Mouse (Mus musculus): ENCODE data around the gene Rbl1. TPM values are rescaled to one million over a fixed set of nuclear protein-coding genes. Genes with fewer than 3 reads are reported as not detected.

Gene Rbl1
- total and polyA plus RNA-seq, 3 experiments = 14.9 to 27.4 (median 21.9) TPM

DNA sequence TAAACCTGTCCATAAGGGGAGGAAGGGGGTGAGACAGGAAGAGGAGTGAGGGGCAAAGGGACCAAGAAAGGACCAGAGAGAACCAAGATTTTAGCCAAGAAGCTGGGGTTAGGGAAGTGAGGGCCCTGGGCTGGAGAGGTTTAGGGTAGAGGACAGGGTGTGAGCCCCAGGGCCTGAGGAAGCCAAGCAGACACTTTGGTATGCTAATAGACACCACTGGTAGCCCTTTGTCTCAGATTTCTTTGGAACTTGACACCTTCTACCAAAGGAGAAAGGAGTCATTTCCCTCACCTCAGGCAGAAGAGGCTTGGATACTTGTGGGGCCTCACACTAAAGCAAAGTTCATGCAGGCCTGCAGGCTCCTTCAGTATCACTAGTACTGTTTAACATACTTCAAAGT, 43.8 kb upstream of the Rbl1 start:
- Histone ChIP-seq H3K9me3 (replicated peaks; ENCODE audit: low read length) (peaks cover 8% of the 10 kb centered on the region), H3K27me3 (replicated peaks) (peaks cover 8% of the 10 kb centered on the region), H3K79me2 (replicated peaks; ENCODE audit: control insufficient read depth, extremely low read depth, insufficient read depth, poor library complexity, severe bottlenecking) (no peaks in the 10 kb centered on the region), H3K4me2 (ENCODE audit: insufficient read depth, low read depth, poor library complexity, severe bottlenecking) (no peak overlapping the region), H3K4me3 (replicated peaks in 1 of 3; ENCODE audit: low read depth in 2 of 3, low read length in 2 of 3, poor library complexity in 1 of 3) (no peak overlapping the region), H3K36me3 (replicated peaks in 1 of 2; ENCODE audit: control insufficient read depth in 1 of 2, insufficient read depth in 1 of 2, low read length in 1 of 2) (no peaks in the 10 kb centered on the region), H3K27ac (ENCODE audit: insufficient read depth, low read depth) (no peak overlapping the region), H3K9ac (ENCODE audit: insufficient read depth, low read depth) (no peak overlapping the region), H3K4me1 (ENCODE audit: control insufficient read depth in 1 of 2, insufficient read depth in 2 of 2) (peaks cover 2 to 4% of the 10 kb centered on the region in 2 experiments; a peak in 1 of 4 replicates)
- in situ Hi-C loops (cut with MboI; ENCODE audit: low pct_ligation_motif_present, low pct_unique_long_range_greater_than_20kb, low sequenced_read_pairs) = no loop called here
- no peak for DNase-seq (ENCODE audit: extremely low read depth)
- dilution Hi-C loops (cut with MboI; ENCODE audit: extremely low pct_ligation_motif_present, extremely low pct_unique_long_range_greater_than_20kb, low sequenced_read_pairs) = no loop called here
- TF ChIP-seq TCF12 (IDR thresholded peaks at IDR 0.05; ENCODE audit: low read depth, low read length) = no peak

DNA sequence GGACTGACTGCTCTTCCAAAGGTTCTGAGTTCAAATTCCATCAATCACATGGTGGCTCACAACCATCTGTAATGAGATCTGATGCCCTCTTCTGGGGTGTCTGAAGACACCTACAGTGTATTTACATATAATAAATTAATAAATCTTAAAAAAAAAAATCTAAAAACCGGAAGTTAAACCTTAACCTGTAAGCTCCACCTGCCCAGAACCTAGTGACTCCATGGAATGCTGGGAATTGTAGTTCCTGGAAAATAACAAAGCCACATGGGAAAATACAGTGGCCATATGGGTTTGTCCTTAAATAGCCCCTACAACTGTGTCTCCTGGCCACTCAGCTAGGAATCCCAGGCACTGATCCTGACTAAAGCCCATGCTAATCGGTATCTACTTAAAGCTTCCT, 41.3 kb upstream of the Rbl1 start:
- no peaks in the 10 kb centered on the region for H3K36me3 ChIP-seq (replicated peaks in 1 of 2; ENCODE audit: control insufficient read depth in 1 of 2, insufficient read depth in 1 of 2, low read length in 1 of 2)
- dilution Hi-C loops (cut with MboI; ENCODE audit: extremely low pct_ligation_motif_present, extremely low pct_unique_long_range_greater_than_20kb, low sequenced_read_pairs) (no loop called here), in situ Hi-C loops (cut with MboI; ENCODE audit: low pct_ligation_motif_present, low pct_unique_long_range_greater_than_20kb, low sequenced_read_pairs) (no loop called here)
- no peak overlapping the region for H3K4me2 ChIP-seq (ENCODE audit: insufficient read depth, low read depth, poor library complexity, severe bottlenecking)
- no peak for TF ChIP-seq ZNF384 (IDR thresholded peaks at IDR 0.05; ENCODE audit: low read depth, low read length)
- peak; percentile 74 for TF ChIP-seq HCFC1 (IDR thresholded peaks at IDR 0.05; ENCODE audit: low read depth, low read length)
- H3K27me3 ChIP-seq (replicated peaks) = peaks cover 14% of the 10 kb centered on the region
- no peak overlapping the region for H3K27ac ChIP-seq (ENCODE audit: insufficient read depth, low read depth)
- no peak overlapping the region for H3K4me3 ChIP-seq (replicated peaks in 1 of 3; ENCODE audit: low read depth in 2 of 3, low read length in 2 of 3, poor library complexity in 1 of 3)
- peaks cover 9% of the 10 kb centered on the region for H3K9me3 ChIP-seq (replicated peaks; ENCODE audit: low read length)
- H3K4me1 ChIP-seq (ENCODE audit: control insufficient read depth in 1 of 2, insufficient read depth in 2 of 2) = peaks cover 2 to 4% of the 10 kb centered on the region in 2 experiments; a peak in 1 of 4 replicates
- no peak for DNase-seq (ENCODE audit: extremely low read depth)
- H3K9ac ChIP-seq (ENCODE audit: insufficient read depth, low read depth) = no peak overlapping the region
- H3K79me2 ChIP-seq (replicated peaks; ENCODE audit: control insufficient read depth, extremely low read depth, insufficient read depth, poor library complexity, severe bottlenecking) = no peaks in the 10 kb centered on the region

DNA sequence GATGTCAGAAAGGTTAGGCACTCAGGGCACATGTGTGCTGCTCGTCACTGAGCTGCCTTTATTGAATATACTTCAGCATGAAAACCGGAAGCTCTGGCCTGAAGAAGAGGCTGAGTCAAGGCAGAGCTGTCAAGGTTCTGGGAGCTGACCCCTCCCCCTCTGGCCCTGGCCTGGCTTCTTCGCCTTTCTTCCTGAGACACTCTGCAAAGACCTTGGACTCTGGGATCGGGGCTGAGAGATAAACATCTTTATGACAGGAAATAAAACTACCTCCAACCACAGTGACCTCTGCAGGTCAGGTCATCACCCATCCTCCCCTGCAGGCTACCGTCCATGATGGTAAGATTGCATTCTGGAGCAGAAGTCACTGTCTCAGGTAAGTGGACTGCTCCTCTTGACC, 40.7 kb upstream of the Rbl1 start:
- Histone ChIP-seq H3K4me1 (ENCODE audit: control insufficient read depth in 1 of 2, insufficient read depth in 2 of 2) (peaks cover 2 to 4% of the 10 kb centered on the region in 2 experiments; a peak in 1 of 4 replicates), H3K36me3 (replicated peaks in 1 of 2; ENCODE audit: control insufficient read depth in 1 of 2, insufficient read depth in 1 of 2, low read length in 1 of 2) (no peaks in the 10 kb centered on the region), H3K27ac (ENCODE audit: insufficient read depth, low read depth) (no peak overlapping the region), H3K4me3 (replicated peaks in 1 of 3; ENCODE audit: low read depth in 2 of 3, low read length in 2 of 3, poor library complexity in 1 of 3) (no peak overlapping the region), H3K27me3 (replicated peaks) (peaks cover 17% of the 10 kb centered on the region), H3K79me2 (replicated peaks; ENCODE audit: control insufficient read depth, extremely low read depth, insufficient read depth, poor library complexity, severe bottlenecking) (no peaks in the 10 kb centered on the region), H3K9me3 (replicated peaks; ENCODE audit: low read length) (peaks cover 9% of the 10 kb centered on the region), H3K9ac (ENCODE audit: insufficient read depth, low read depth) (no peak overlapping the region), H3K4me2 (ENCODE audit: insufficient read depth, low read depth, poor library complexity, severe bottlenecking) (no peak overlapping the region)
- TF ChIP-seq RAD21 (IDR thresholded peaks at IDR 0.05; ENCODE audit: low read depth, low read length) (no peak), CHD2 (IDR thresholded peaks at IDR 0.05; ENCODE audit: low read length) (no peak), TBP (conservative IDR thresholded peaks at IDR 0.05; ENCODE audit: low read depth, low read length) (no peak), POLR2A (IDR thresholded peaks at IDR 0.05; ENCODE audit: low read depth, low read length) (no peak), MAFK (IDR thresholded peaks at IDR 0.05; ENCODE audit: insufficient replicate concordance, low read length) (no peak), MAZ (IDR thresholded peaks at IDR 0.05; ENCODE audit: low read depth, low read length) (no peak), MXI1 (IDR thresholded peaks at IDR 0.05; ENCODE audit: low read depth, low read length) (no peak), USF1 (IDR thresholded peaks at IDR 0.05; ENCODE audit: low read depth, low read length) (no peak), TCF12 (IDR thresholded peaks at IDR 0.05; ENCODE audit: low read depth, low read length) (no peak), UBTF (IDR thresholded peaks at IDR 0.05; ENCODE audit: low read depth, low read length) (no peak), ZKSCAN1 (IDR thresholded peaks at IDR 0.05; ENCODE audit: borderline replicate concordance, low read depth, low read length) (no peak)
- no peak for DNase-seq (ENCODE audit: extremely low read depth)
- in situ Hi-C loops (cut with MboI; ENCODE audit: low pct_ligation_motif_present, low pct_unique_long_range_greater_than_20kb, low sequenced_read_pairs) (no loop called here), dilution Hi-C loops (cut with MboI; ENCODE audit: extremely low pct_ligation_motif_present, extremely low pct_unique_long_range_greater_than_20kb, low sequenced_read_pairs) (no loop called here)

Data from CH12.LX (cell line).